Mouse (Mus musculus) adrenal gland, adult 8-10 months (tissue): ENCODE results near the gene Ppfia1. TPM values are rescaled to one million over a fixed set of nuclear protein-coding genes. Genes with fewer than 3 reads are reported as not detected.

ENCODE experiments used
- DNase-seq: peaks from one replicate; pipeline ENCODE4 v3.0.0; 2022
- total RNA-seq, 4 experiments: library from RNA; stranded (reverse); gene quantifications; 2 replicates each; pipeline ENCODE4 v1.2.4; 2022

Gene Ppfia1
- total RNA-seq, 4 experiments from 2014 or later: 48.2 to 63.2 (median 54.5) TPM

- DNase-seq: no peak
These were observed 126.1 kb downstream of the Ppfia1 start for GRCm38 (mm10) chr7:144427460-144427859.

Other genes starting within 250 kb of the Ppfia1 start
- 100 to 1,000 TPM; 228 to 248 (median 236) TPM for gene Cttn, start 82.7 kb downstream of the Ppfia1 start, total RNA-seq
- gene Fadd, start 28.7 kb upstream of the Ppfia1 start, total RNA-seq: 10 to 100 TPM; 13.2 to 14.9 (median 13.8) TPM
- 10 to 100 TPM; 21.7 to 34.5 (median 29.8) TPM for gene Ano1, start 198.2 kb upstream of the Ppfia1 start, total RNA-seq